5 mouse cellular contexts compared by ENCODE assay signal in the genomic region with DNA sequence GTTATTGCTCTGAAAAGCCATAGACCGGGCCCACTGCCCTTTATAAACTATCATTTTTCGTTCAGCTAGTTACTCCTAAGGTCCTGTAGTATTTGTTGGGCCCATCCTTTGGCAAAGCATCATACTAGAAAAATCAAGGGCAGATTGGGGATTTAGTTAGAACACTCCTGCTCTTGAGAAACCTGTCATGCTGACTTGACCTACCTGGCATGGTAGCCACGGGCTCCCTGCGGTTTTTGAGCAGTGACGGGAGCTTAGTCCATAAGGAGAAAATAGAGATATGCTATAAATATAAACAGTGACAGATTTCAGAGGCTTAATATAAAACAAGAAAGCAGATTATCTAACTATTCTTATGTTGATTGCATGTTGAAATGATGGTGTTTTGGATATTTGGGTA.
"Had no signal": no experiment of that assay in that cellular context is flagged by ENCODE, and none has a peak within 500 bp of the region (broad histone marks: within the 10 kb centered on the region; RNA-seq: fewer than 3 reads in every experiment).

No protein-coding gene starts in this region.

- DNase-seq: kidney, postnatal 10 days; kidney, postnatal 4 days; lung, adult 2 months; lung, postnatal 36 days; thymus, postnatal 14 days had no signal
